Mouse (Mus musculus): ENCODE results near the gene Mtg1. TPM values are rescaled to one million over a fixed set of nuclear protein-coding genes. Genes with fewer than 3 reads are reported as not detected.
A peak's percentile ranks its signal among the peaks of the same experiment; 100 is the strongest.
"Not testable (repeated sequence)": the region's sequence is repeated elsewhere in the genome, so short reads cannot be mapped to it uniquely, and the experiment has no call there.

The Mtg1 gene
- polyA plus RNA-seq, 1 experiment from 2014 or later: 34.8 TPM

GRCm38 (mm10) chr7:140115583-140116328 is 21.6 kb upstream of the Mtg1 start, which contains the start of gene Paox:
Paox (plus strand) TSS chr7:140115799.
- ATAC-seq (replicated peaks): peak; percentile 76
- 2% methylated on average over 23 of the region's 23 CpGs for WGBS
- no peaks in the 10 kb centered on the region for H3K27me3 ChIP-seq (replicated peaks)
- H3K9me3 ChIP-seq: no peaks in the 10 kb centered on the region
- peak within 1 kb of the TSS; percentile 75 for H3K9ac ChIP-seq
- peak within 1 kb of the TSS; percentile 78 for H3K27ac ChIP-seq
- H3K4me3 ChIP-seq: peak within 1 kb of the TSS; percentile 64
- H3K4me2 ChIP-seq: peak within 1 kb of the TSS; percentile 69
- H3K4me1 ChIP-seq: peaks cover 8% of the 10 kb centered on the region
- H3K36me3 ChIP-seq (replicated peaks): peaks cover 7% of the 10 kb centered on the region; the same call in 1 of the 2 replicates

GRCm38 (mm10) chr7:140116329-140117054 is 20.9 kb upstream of the Mtg1 start, which contains the start of gene Echs1:
Echs1 (minus strand) TSS chr7:140116476.
- Histone ChIP-seq H3K4me3 (peak within 1 kb of the TSS; percentile 64), H3K4me1 (peaks cover 8% of the 10 kb centered on the region), H3K9ac (peak within 1 kb of the TSS; percentile 75), H3K4me2 (peak within 1 kb of the TSS; percentile 69), H3K27ac (peak within 1 kb of the TSS; percentile 78), H3K27me3 (replicated peaks) (no peaks in the 10 kb centered on the region), H3K9me3 (no peaks in the 10 kb centered on the region), H3K36me3 (replicated peaks) (peaks cover 2% of the 10 kb centered on the region; the same call in 1 of the 2 replicates)
- WGBS: 4% methylated on average over 28 of the region's 28 CpGs
- peak; percentile 95 for ATAC-seq (replicated peaks)

- Histone ChIP-seq H3K27ac (no peak overlapping the region), H3K4me2 (no peak overlapping the region), H3K4me3 (no peak overlapping the region), H3K9ac (no peak overlapping the region), H3K4me1 (peaks cover 7% of the 10 kb centered on the region), H3K27me3 (replicated peaks) (no peaks in the 10 kb centered on the region), H3K9me3 (no peaks in the 10 kb centered on the region), H3K36me3 (replicated peaks) (no peaks in the 10 kb centered on the region)
- ATAC-seq (replicated peaks): no peak
- WGBS: 95% methylated on average over 2 of the region's 2 CpGs
These were observed 16.9 kb upstream of the Mtg1 start for GRCm38 (mm10) chr7:140120484-140120883.

- H3K36me3 ChIP-seq (replicated peaks): no peaks in the 10 kb centered on the region
- H3K4me1 ChIP-seq: peaks cover 9% of the 10 kb centered on the region
- no peak overlapping the region for H3K4me2 ChIP-seq
- H3K4me3 ChIP-seq: no peak overlapping the region
- WGBS: 77% methylated on average over 13 of the region's 13 CpGs
- H3K27me3 ChIP-seq (replicated peaks): no peaks in the 10 kb centered on the region
- H3K9me3 ChIP-seq: no peaks in the 10 kb centered on the region
- H3K9ac ChIP-seq: no peak overlapping the region
- no peak overlapping the region for H3K27ac ChIP-seq
- no peak for ATAC-seq (replicated peaks)
These were observed 15.9 kb upstream of the Mtg1 start for GRCm38 (mm10) chr7:140121338-140121910.

- no peak for ATAC-seq (replicated peaks)
- 33% methylated on average over 4 of the region's 4 CpGs for WGBS
- Histone ChIP-seq H3K36me3 (replicated peaks) (no peaks in the 10 kb centered on the region), H3K27me3 (replicated peaks) (no peaks in the 10 kb centered on the region), H3K4me1 (peaks cover 4% of the 10 kb centered on the region; the same call in 1 of the 2 replicates), H3K9ac (no peak overlapping the region), H3K27ac (no peak overlapping the region), H3K4me3 (no peak overlapping the region), H3K4me2 (no peak overlapping the region), H3K9me3 (no peaks in the 10 kb centered on the region)
These were observed 14.6 kb upstream of the Mtg1 start for GRCm38 (mm10) chr7:140122765-140123164.

GRCm38 (mm10) chr7:140124382-140124781 is 13.0 kb upstream of the Mtg1 start:
- Histone ChIP-seq H3K27ac (no peak overlapping the region), H3K36me3 (replicated peaks) (no peaks in the 10 kb centered on the region), H3K9ac (no peak overlapping the region), H3K27me3 (replicated peaks) (no peaks in the 10 kb centered on the region), H3K9me3 (no peaks in the 10 kb centered on the region), H3K4me3 (no peak overlapping the region), H3K4me1 (peaks cover 4% of the 10 kb centered on the region; the same call in 1 of the 2 replicates), H3K4me2 (no peak overlapping the region)
- WGBS: 95% methylated on average over 1 of the region's 1 CpGs
- no peak for ATAC-seq (replicated peaks)

GRCm38 (mm10) chr7:140125278-140126021 is 11.9 kb upstream of the Mtg1 start:
- H3K9me3 ChIP-seq: no peaks in the 10 kb centered on the region
- H3K27me3 ChIP-seq (replicated peaks): no peaks in the 10 kb centered on the region
- ATAC-seq (replicated peaks): peak; percentile 97
- H3K4me2 ChIP-seq: peak overlapping the region; percentile 71
- H3K4me3 ChIP-seq: peak overlapping the region; percentile 67
- no peak overlapping the region for H3K27ac ChIP-seq
- 2% methylated on average over 40 of the region's 40 CpGs for WGBS
- no peaks in the 10 kb centered on the region for H3K36me3 ChIP-seq (replicated peaks)
- peaks cover 4% of the 10 kb centered on the region; the same call in 1 of the 2 replicates for H3K4me1 ChIP-seq
- H3K9ac ChIP-seq: peak overlapping the region; percentile 74

GRCm38 (mm10) chr7:140126022-140126350 is 11.4 kb upstream of the Mtg1 start:
- H3K4me1 ChIP-seq: peaks cover 4% of the 10 kb centered on the region; the same call in 1 of the 2 replicates
- peak overlapping the region; percentile 74 for H3K9ac ChIP-seq
- 15% methylated on average over 5 of the region's 5 CpGs for WGBS
- H3K4me3 ChIP-seq: peak overlapping the region; percentile 67
- H3K36me3 ChIP-seq (replicated peaks): no peaks in the 10 kb centered on the region
- no peaks in the 10 kb centered on the region for H3K9me3 ChIP-seq
- H3K27me3 ChIP-seq (replicated peaks): no peaks in the 10 kb centered on the region
- no peak overlapping the region for H3K27ac ChIP-seq
- H3K4me2 ChIP-seq: peak overlapping the region; percentile 71
- ATAC-seq (replicated peaks): peak; percentile 17

GRCm38 (mm10) chr7:140126934-140127333 is 10.4 kb upstream of the Mtg1 start:
- ATAC-seq (replicated peaks): no peak
- 89% methylated on average over 3 of the region's 3 CpGs for WGBS
- H3K27me3 ChIP-seq (replicated peaks): no peaks in the 10 kb centered on the region
- no peak overlapping the region for H3K4me3 ChIP-seq
- H3K36me3 ChIP-seq (replicated peaks): no peaks in the 10 kb centered on the region
- peaks cover 4% of the 10 kb centered on the region; the same call in 1 of the 2 replicates for H3K4me1 ChIP-seq
- H3K9ac ChIP-seq: no peak overlapping the region
- no peaks in the 10 kb centered on the region for H3K9me3 ChIP-seq
- H3K4me2 ChIP-seq: no peak overlapping the region
- no peak overlapping the region for H3K27ac ChIP-seq

- Histone ChIP-seq H3K9me3 (no peaks in the 10 kb centered on the region), H3K9ac (no peak overlapping the region), H3K36me3 (replicated peaks) (no peaks in the 10 kb centered on the region), H3K27me3 (replicated peaks) (no peaks in the 10 kb centered on the region), H3K27ac (no peak overlapping the region), H3K4me3 (no peak overlapping the region), H3K4me1 (peaks cover 4% of the 10 kb centered on the region; the same call in 1 of the 2 replicates), H3K4me2 (no peak overlapping the region)
- 89% methylated on average over 2 of the region's 2 CpGs for WGBS
- ATAC-seq (replicated peaks): no peak
These were observed 9.5 kb upstream of the Mtg1 start for GRCm38 (mm10) chr7:140127911-140128310.

GRCm38 (mm10) chr7:140132184-140132583 is 5.2 kb upstream of the Mtg1 start:
- WGBS: 95% methylated on average over 7 of the region's 7 CpGs
- not testable (repeated sequence) for H3K36me3 ChIP-seq (replicated peaks); H3K27me3 ChIP-seq (replicated peaks); H3K9me3 ChIP-seq; H3K4me2 ChIP-seq; H3K4me1 ChIP-seq; H3K9ac ChIP-seq; ATAC-seq (replicated peaks); H3K4me3 ChIP-seq; H3K27ac ChIP-seq

GRCm38 (mm10) chr7:140134033-140134432 is 3.3 kb upstream of the Mtg1 start:
- not testable (repeated sequence) for ATAC-seq (replicated peaks); H3K9me3 ChIP-seq; H3K36me3 ChIP-seq (replicated peaks); H3K9ac ChIP-seq; H3K27me3 ChIP-seq (replicated peaks); H3K27ac ChIP-seq; H3K4me2 ChIP-seq; H3K4me3 ChIP-seq
- WGBS: 93% methylated on average over 7 of the region's 7 CpGs
- peaks cover 11% of the 10 kb centered on the region for H3K4me1 ChIP-seq
